Mouse (Mus musculus) forebrain, embryonic 11.5 days (tissue): Measurements from ENCODE around the gene Palm2. TPM values are rescaled to one million over a fixed set of nuclear protein-coding genes. Genes with fewer than 3 reads are reported as not detected.

ENCODE experiments used
- ATAC-seq: fragments of 200-750 bp; cut with Nextera tagmentation; replicated peaks from 2 replicates; pipeline ENCODE4 v1.8.0; 2017; ENCODE audit warnings: moderate TSS enrichment; ENCODE audit not compliant: low FRiP score
- DNase-seq: peaks from one replicate; pipeline ENCODE4 v3.0.0-alpha.2; 2017; ENCODE audit warnings: low spot score
- H3K27ac ChIP-seq: fragments of 300-500 bp; sonication (generic); 2 replicates; pipeline ENCODE4 v1.5.1; 2014; ENCODE audit warnings: low read depth, low read length
- H3K27me3 ChIP-seq: fragments of 300-500 bp; sonication (generic); 2 replicates; pipeline ENCODE4 v1.6.1; 2014; ENCODE audit warnings: mild to moderate bottlenecking, low read length, mixed read lengths; ENCODE audit not compliant: control insufficient read depth, insufficient read depth
- H3K36me3 ChIP-seq: fragments of 300-500 bp; sonication (generic); 2 replicates; pipeline ENCODE4 v1.6.1; 2014; ENCODE audit warnings: mild to moderate bottlenecking, low read length, moderate library complexity, mixed read lengths; ENCODE audit not compliant: control insufficient read depth, insufficient read depth
- H3K4me1 ChIP-seq: fragments of 300-500 bp; sonication (generic); replicated peaks from 2 replicates; pipeline ENCODE4 v1.6.1; 2014; ENCODE audit warnings: low read length, mixed read lengths; ENCODE audit not compliant: control insufficient read depth, insufficient read depth
- H3K4me2 ChIP-seq: fragments of 300-500 bp; sonication (generic); 2 replicates; pipeline ENCODE4 v1.6.1; 2014; ENCODE audit warnings: low read depth, mild to moderate bottlenecking, low read length, moderate library complexity, mixed read lengths; ENCODE audit not compliant: severe bottlenecking
- H3K4me3 ChIP-seq: fragments of 300-500 bp; sonication (generic); 2 replicates; pipeline ENCODE4 v1.5.1; 2014; ENCODE audit warnings: low read depth, low read length
- H3K9ac ChIP-seq: fragments of 300-500 bp; sonication (generic); 2 replicates; pipeline ENCODE4 v1.6.1; 2014; ENCODE audit warnings: low read length
- H3K9me3 ChIP-seq: fragments of 300-500 bp; sonication (generic); 2 replicates; pipeline ENCODE4 v1.6.1; 2016; ENCODE audit warnings: low read length, mixed read lengths; ENCODE audit not compliant: control insufficient read depth
- WGBS: fragments of 180-500 bp; shearing (Covaris S2); extraction: QIAGEN DNeasy Blood & Tissue Kit; methylation state at CpG from one replicate; pipeline ENCODE4 v1.1.7; 2014; 5-methylcytosine and 5-hydroxymethylcytosine counted together
- polyA plus RNA-seq: library from polyadenylated mRNA; unstranded; fragments of >200 nt; fragmentation: Nextera tagmentation; extraction: Ambion mirVana; gene quantifications from 2 replicates; pipeline ENCODE4 v1.2.1, GENCODE M21; 2014

The Palm2 gene
- polyA plus RNA-seq, 1 experiment from 2014 or later: 3.5 TPM

- DNase-seq: no peak
- Histone ChIP-seq H3K4me2 (peak overlapping the region; percentile 92), H3K4me3 (peak overlapping the region; percentile 52), H3K27ac (no peak overlapping the region), H3K27me3 (peaks cover 6% of the 10 kb centered on the region; the same call in 1 of the 2 replicates), H3K9me3 (no peaks in the 10 kb centered on the region), H3K4me1 (no peaks in the 10 kb centered on the region), H3K36me3 (no peaks in the 10 kb centered on the region), H3K9ac (peak overlapping the region; percentile 55)
- no peak; the same call in 1 of the 2 replicates for ATAC-seq
- WGBS: 41% methylated on average over 19 of the region's 19 CpGs
Observed at GRCm38 (mm10) chr4:57568268-57569068, 134.4 kb downstream of the Palm2 start.

- Histone ChIP-seq H3K4me2 (peak overlapping the region; percentile 92; the same call in 1 of the 2 replicates), H3K9ac (no peak overlapping the region), H3K4me1 (no peaks in the 10 kb centered on the region), H3K4me3 (peak overlapping the region; percentile 52; the same call in 1 of the 2 replicates), H3K36me3 (no peaks in the 10 kb centered on the region), H3K9me3 (no peaks in the 10 kb centered on the region), H3K27me3 (peaks cover 6% of the 10 kb centered on the region; the same call in 1 of the 2 replicates), H3K27ac (no peak overlapping the region)
- DNase-seq (no peak), ATAC-seq (no peak)
- 91% methylated on average over 4 of the region's 4 CpGs for WGBS
Observed at GRCm38 (mm10) chr4:57569069-57569355, 135.0 kb downstream of the Palm2 start.

- Histone ChIP-seq H3K36me3 (no peaks in the 10 kb centered on the region), H3K4me2 (no peak overlapping the region), H3K27ac (no peak overlapping the region), H3K4me3 (no peak overlapping the region), H3K27me3 (peaks cover 6% of the 10 kb centered on the region; the same call in 1 of the 2 replicates), H3K4me1 (no peaks in the 10 kb centered on the region), H3K9me3 (no peaks in the 10 kb centered on the region), H3K9ac (no peak overlapping the region)
- ATAC-seq (no peak), DNase-seq (no peak)
- WGBS: 61% methylated on average over 6 of the region's 6 CpGs
Observed at GRCm38 (mm10) chr4:57569711-57570110, 135.7 kb downstream of the Palm2 start.

GRCm38 (mm10) chr4:57570229-57570628 lies 136.2 kb downstream of the Palm2 start:
- no peak overlapping the region for H3K27ac ChIP-seq
- no peak overlapping the region for H3K9ac ChIP-seq
- no peaks in the 10 kb centered on the region for H3K36me3 ChIP-seq
- 83% methylated on average over 3 of the region's 3 CpGs for WGBS
- no peaks in the 10 kb centered on the region for H3K9me3 ChIP-seq
- H3K4me1 ChIP-seq: no peaks in the 10 kb centered on the region
- ATAC-seq (no peak), DNase-seq (no peak)
- H3K4me2 ChIP-seq: no peak overlapping the region
- peaks cover 6% of the 10 kb centered on the region; the same call in 1 of the 2 replicates for H3K27me3 ChIP-seq
- H3K4me3 ChIP-seq: no peak overlapping the region

GRCm38 (mm10) chr4:57574181-57574580 lies 140.1 kb downstream of the Palm2 start:
- H3K9me3 ChIP-seq: no peaks in the 10 kb centered on the region
- no peaks in the 10 kb centered on the region for H3K27me3 ChIP-seq
- no peak overlapping the region for H3K9ac ChIP-seq
- H3K27ac ChIP-seq: no peak overlapping the region
- H3K4me1 ChIP-seq: no peaks in the 10 kb centered on the region
- DNase-seq (no peak), ATAC-seq (no peak)
- no peaks in the 10 kb centered on the region for H3K36me3 ChIP-seq
- WGBS: 91% methylated on average over 3 of the region's 3 CpGs
- no peak overlapping the region for H3K4me3 ChIP-seq
- H3K4me2 ChIP-seq: no peak overlapping the region

GRCm38 (mm10) chr4:57574646-57575045 lies 140.6 kb downstream of the Palm2 start:
- DNase-seq (no peak), ATAC-seq (no peak)
- no peaks in the 10 kb centered on the region for H3K27me3 ChIP-seq
- WGBS: 86% methylated on average over 6 of the region's 6 CpGs
- no peak overlapping the region for H3K9ac ChIP-seq
- no peak overlapping the region for H3K4me3 ChIP-seq
- H3K4me1 ChIP-seq: no peaks in the 10 kb centered on the region
- H3K27ac ChIP-seq: no peak overlapping the region
- H3K36me3 ChIP-seq: no peaks in the 10 kb centered on the region
- H3K4me2 ChIP-seq: no peak overlapping the region
- H3K9me3 ChIP-seq: no peaks in the 10 kb centered on the region

GRCm38 (mm10) chr4:57575686-57576085 lies 141.6 kb downstream of the Palm2 start:
- Histone ChIP-seq H3K9me3 (no peaks in the 10 kb centered on the region), H3K4me1 (no peaks in the 10 kb centered on the region), H3K9ac (no peak overlapping the region), H3K4me2 (no peak overlapping the region), H3K27ac (no peak overlapping the region), H3K36me3 (no peaks in the 10 kb centered on the region), H3K27me3 (no peaks in the 10 kb centered on the region), H3K4me3 (no peak overlapping the region)
- 84% methylated on average over 5 of the region's 5 CpGs for WGBS
- DNase-seq (no peak), ATAC-seq (no peak)

- H3K9ac ChIP-seq: no peak overlapping the region
- H3K27me3 ChIP-seq: no peaks in the 10 kb centered on the region
- H3K4me1 ChIP-seq: no peaks in the 10 kb centered on the region
- no peaks in the 10 kb centered on the region for H3K36me3 ChIP-seq
- ATAC-seq: no peak
- H3K9me3 ChIP-seq: no peaks in the 10 kb centered on the region
- no peak overlapping the region for H3K4me3 ChIP-seq
- no peak for DNase-seq
- no peak overlapping the region for H3K4me2 ChIP-seq
- no peak overlapping the region for H3K27ac ChIP-seq
- WGBS: 90% methylated on average over 11 of the region's 11 CpGs
Observed at GRCm38 (mm10) chr4:57576095-57576494, 142.0 kb downstream of the Palm2 start.

GRCm38 (mm10) chr4:57579683-57580082 lies 145.6 kb downstream of the Palm2 start:
- Histone ChIP-seq H3K27ac (no peak overlapping the region), H3K9me3 (no peaks in the 10 kb centered on the region), H3K36me3 (no peaks in the 10 kb centered on the region), H3K4me2 (no peak overlapping the region), H3K4me1 (no peaks in the 10 kb centered on the region), H3K4me3 (no peak overlapping the region), H3K27me3 (no peaks in the 10 kb centered on the region), H3K9ac (no peak overlapping the region)
- DNase-seq: no peak
- 91% methylated on average over 10 of the region's 10 CpGs for WGBS
- no peak for ATAC-seq
